Mouse (Mus musculus): ENCODE results near the gene Zfr2. TPM values are rescaled to one million over a fixed set of nuclear protein-coding genes. Genes with fewer than 3 reads are reported as not detected.

Gene Zfr2
- polyA plus RNA-seq, 1 experiment from 2014 or later = 7.3 TPM

- no peak overlapping the region for H3K4me2 ChIP-seq (ENCODE audit: low read length)
- H3K27ac ChIP-seq (replicated peaks in 1 of 2; ENCODE audit: control insufficient read depth in 1 of 2, insufficient read depth in 1 of 2, low read depth in 2 of 2, low read length in 2 of 2) = no peak overlapping the region
- 78% methylated on average over 9 of the region's 9 CpGs for WGBS
- no peaks in the 10 kb centered on the region for H3K9me3 ChIP-seq (ENCODE audit: control insufficient read depth, low read length)
- no peak for ATAC-seq (ENCODE audit: insufficient number of reproducible peaks, insufficient read depth, low FRiP score, low read depth)
- no peaks in the 10 kb centered on the region for H3K27me3 ChIP-seq (ENCODE audit: control insufficient read depth, insufficient read depth, low read length)
- H3K4me1 ChIP-seq (ENCODE audit: control insufficient read depth in 2 of 2, insufficient read depth in 2 of 2, low read length in 2 of 2) = peaks cover 48 to 70% of the 10 kb centered on the region in 2 experiments
- peaks cover 9% of the 10 kb centered on the region for H3K36me3 ChIP-seq (ENCODE audit: control insufficient read depth, insufficient read depth, low read length)
- H3K9ac ChIP-seq (ENCODE audit: low read length) = no peak overlapping the region
- H3K4me3 ChIP-seq (ENCODE audit: control insufficient read depth in 1 of 2, insufficient read depth in 1 of 2, low read depth in 1 of 2, low read length in 2 of 2) = no peak overlapping the region
Measured at GRCm38 (mm10) chr10:81301321-81301720, 68.4 kb downstream of the Zfr2 start.

Small RNAs within 50 kb of the gene (microRNA-seq; reads per million reads assigned to microRNA genes)
- gene Mir3057 = 8.4 reads per million, percentile 20 among the genes with 10 or more reads in this experiment

Other genes with a start within 250 kb of the Zfr2 start
- gene Gng7, start 218.2 kb upstream of the Zfr2 start, polyA plus RNA-seq (2014; fragmentation: Nextera tagmentation; extraction: Ambion mirVana) = 1.2 and 1.4 TPM in 2 replicates
- not detected in 2 replicates for gene Diras1, start 207.5 kb upstream of the Zfr2 start, polyA plus RNA-seq (2014; fragmentation: Nextera tagmentation; extraction: Ambion mirVana)
- 5.0 and 5.2 TPM in 2 replicates for gene Slc39a3, start 195.7 kb upstream of the Zfr2 start, polyA plus RNA-seq (2014; fragmentation: Nextera tagmentation; extraction: Ambion mirVana)
- gene Sgta, start 173.0 kb upstream of the Zfr2 start, polyA plus RNA-seq (2014; fragmentation: Nextera tagmentation; extraction: Ambion mirVana) = 133 and 136 TPM in 2 replicates
- 18.0 and 20.8 TPM in 2 replicates for gene Thop1, start 163.1 kb upstream of the Zfr2 start, polyA plus RNA-seq (2014; fragmentation: Nextera tagmentation; extraction: Ambion mirVana)
- gene Creb3l3, start 134.3 kb upstream of the Zfr2 start, polyA plus RNA-seq (2014; fragmentation: Nextera tagmentation; extraction: Ambion mirVana) = 0.27 and 0.46 TPM in 2 replicates
- gene Map2k2, start 127.2 kb upstream of the Zfr2 start, polyA plus RNA-seq (2014; fragmentation: Nextera tagmentation; extraction: Ambion mirVana) = 147 and 159 TPM in 2 replicates
- gene Zbtb7a, start 97.9 kb upstream of the Zfr2 start, polyA plus RNA-seq (2014; fragmentation: Nextera tagmentation; extraction: Ambion mirVana) = 16.8 and 18.8 TPM in 2 replicates
- 33.5 and 34.0 TPM in 2 replicates for gene Pias4, start 65.2 kb upstream of the Zfr2 start, polyA plus RNA-seq (2014; fragmentation: Nextera tagmentation; extraction: Ambion mirVana)
- gene Eef2, start 56.5 kb upstream of the Zfr2 start, polyA plus RNA-seq (2014; fragmentation: Nextera tagmentation; extraction: Ambion mirVana) = 331 and 337 TPM in 2 replicates
- gene Dapk3, start 50.1 kb upstream of the Zfr2 start, polyA plus RNA-seq (2014; fragmentation: Nextera tagmentation; extraction: Ambion mirVana) = 41.5 and 51.0 TPM in 2 replicates
- not detected in 2 replicates for gene 4930442H23Rik, start 49.3 kb upstream of the Zfr2 start, polyA plus RNA-seq (2014; fragmentation: Nextera tagmentation; extraction: Ambion mirVana)
- gene Nmrk2, start 31.1 kb upstream of the Zfr2 start, polyA plus RNA-seq (2014; fragmentation: Nextera tagmentation; extraction: Ambion mirVana) = 7.4 and 8.3 TPM in 2 replicates
- 0.74 and 0.80 TPM in 2 replicates for gene Atcay, start 2.3 kb upstream of the Zfr2 start, polyA plus RNA-seq (2014; fragmentation: Nextera tagmentation; extraction: Ambion mirVana)
- gene Matk, start 19.8 kb downstream of the Zfr2 start, polyA plus RNA-seq (2014; fragmentation: Nextera tagmentation; extraction: Ambion mirVana) = 0.91 and 1.3 TPM in 2 replicates
- gene Mrpl54, start 33.8 kb downstream of the Zfr2 start, polyA plus RNA-seq (2014; fragmentation: Nextera tagmentation; extraction: Ambion mirVana) = 274 and 298 TPM in 2 replicates
- gene Apba3, start 33.8 kb downstream of the Zfr2 start, polyA plus RNA-seq (2014; fragmentation: Nextera tagmentation; extraction: Ambion mirVana) = 38.8 and 39.8 TPM in 2 replicates
- 1.8 and 2.2 TPM in 2 replicates for gene Tjp3, start 58.4 kb downstream of the Zfr2 start, polyA plus RNA-seq (2014; fragmentation: Nextera tagmentation; extraction: Ambion mirVana)
- 31.4 and 33.7 TPM in 2 replicates for gene Pip5k1c, start 59.8 kb downstream of the Zfr2 start, polyA plus RNA-seq (2014; fragmentation: Nextera tagmentation; extraction: Ambion mirVana)
- 16.6 and 16.9 TPM in 2 replicates for gene Cactin, start 87.9 kb downstream of the Zfr2 start, polyA plus RNA-seq (2014; fragmentation: Nextera tagmentation; extraction: Ambion mirVana)
- gene Tbxa2r, start 95.6 kb downstream of the Zfr2 start, polyA plus RNA-seq (2014; fragmentation: Nextera tagmentation; extraction: Ambion mirVana) = 9.5 and 11.3 TPM in 2 replicates
- 0.11 TPM in 1 of 2 replicates, not detected in the other for gene Gipc3, start 110.1 kb downstream of the Zfr2 start, polyA plus RNA-seq (2014; fragmentation: Nextera tagmentation; extraction: Ambion mirVana)
- 94.2 and 97.0 TPM in 2 replicates for gene Hmg20b, start 117.3 kb downstream of the Zfr2 start, polyA plus RNA-seq (2014; fragmentation: Nextera tagmentation; extraction: Ambion mirVana)
- 3.7 and 6.5 TPM in 2 replicates for gene Mfsd12, start 124.3 kb downstream of the Zfr2 start, polyA plus RNA-seq (2014; fragmentation: Nextera tagmentation; extraction: Ambion mirVana)
- 0.28 and 0.38 TPM in 2 replicates for gene 4930404N11Rik, start 132.7 kb downstream of the Zfr2 start, polyA plus RNA-seq (2014; fragmentation: Nextera tagmentation; extraction: Ambion mirVana)
- 64.6 and 67.0 TPM in 2 replicates for gene Fzr1, start 145.4 kb downstream of the Zfr2 start, polyA plus RNA-seq (2014; fragmentation: Nextera tagmentation; extraction: Ambion mirVana)
- gene Dohh, start 151.3 kb downstream of the Zfr2 start, polyA plus RNA-seq (2014; fragmentation: Nextera tagmentation; extraction: Ambion mirVana) = 52.6 and 53.5 TPM in 2 replicates
- gene Gm48551, start 151.3 kb downstream of the Zfr2 start, polyA plus RNA-seq (2014; fragmentation: Nextera tagmentation; extraction: Ambion mirVana) = 1.7 and 2.0 TPM in 2 replicates
- 1.0 TPM in 2 replicates for gene Gm48552, start 155.8 kb downstream of the Zfr2 start, polyA plus RNA-seq (2014; fragmentation: Nextera tagmentation; extraction: Ambion mirVana)
- gene Smim24, start 159.9 kb downstream of the Zfr2 start, polyA plus RNA-seq (2014; fragmentation: Nextera tagmentation; extraction: Ambion mirVana) = 3.8 and 4.7 TPM in 2 replicates
- gene Nfic, start 222.5 kb downstream of the Zfr2 start, polyA plus RNA-seq (2014; fragmentation: Nextera tagmentation; extraction: Ambion mirVana) = 45.0 and 47.0 TPM in 2 replicates
- gene Celf5, start 249.6 kb downstream of the Zfr2 start, polyA plus RNA-seq (2014; fragmentation: Nextera tagmentation; extraction: Ambion mirVana) = 0.19 TPM in 1 of 2 replicates, not detected in the other

Measured in heart, embryonic 14.5 days (tissue).